Mouse (Mus musculus): Measurements from ENCODE around the gene Rab20. TPM values are rescaled to one million over a fixed set of nuclear protein-coding genes. Genes with fewer than 3 reads are reported as not detected.

Gene Rab20
- total RNA-seq (2012; rRNA removed) = 0.74 and 2.2 TPM in 2 replicates

DNA sequence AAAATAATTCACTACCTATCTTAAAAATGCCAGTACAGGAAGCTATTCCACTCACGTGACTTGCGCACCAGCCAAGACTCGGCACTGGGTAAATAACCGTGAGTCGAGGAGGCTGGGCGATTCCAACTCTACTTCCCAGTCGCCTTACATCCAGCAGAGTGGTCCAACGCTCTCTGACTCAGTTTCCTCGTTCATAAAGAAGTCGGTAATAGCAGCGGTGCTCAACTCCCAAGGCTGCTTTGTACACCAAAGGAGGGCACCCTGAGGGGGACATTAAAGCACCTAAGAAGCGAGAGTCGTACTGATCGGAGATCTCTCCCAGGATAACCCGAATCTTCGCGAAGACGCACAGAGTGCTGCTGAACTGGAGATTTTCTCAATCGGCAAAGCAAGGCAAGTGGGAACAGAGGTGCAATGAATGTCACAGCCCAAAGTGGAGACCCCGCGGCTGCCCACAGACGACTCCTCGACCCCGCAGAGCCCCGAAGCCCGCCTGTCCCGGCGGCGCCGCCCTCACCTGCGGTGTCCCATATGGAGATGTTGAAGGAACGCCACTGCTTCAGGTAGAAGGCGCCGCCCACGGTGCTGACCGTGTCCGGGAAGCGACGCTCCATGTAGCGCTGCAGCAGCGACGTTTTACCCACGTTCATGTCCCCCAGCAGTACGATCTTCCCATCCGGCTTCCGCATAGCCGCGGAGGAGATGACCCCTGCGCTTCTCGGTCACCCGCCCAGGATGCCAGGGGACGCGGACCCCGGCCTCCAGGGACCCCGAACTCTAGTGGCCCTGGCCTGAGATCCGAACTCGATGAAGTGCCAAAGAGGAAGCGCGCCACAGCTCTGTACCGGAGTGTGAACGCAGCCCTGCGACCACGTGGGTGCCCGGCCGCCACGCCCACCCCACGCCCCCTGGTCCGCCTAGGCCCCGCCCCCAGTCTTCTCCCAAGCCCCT, at the start of gene Rab20:
Gene Rab20 (minus strand): TSS at position 900 of the 951 bp plus-strand sequence.
- in situ Hi-C loops (cut with MboI; ENCODE audit: low sequenced_read_pairs in 2 of 2, unreplicated experiment in 2 of 2) = loop anchor here in 1 of 2 experiments (25.0 kb wide), 1 partner anchor 909 kb away; the partner anchor contains the start of gene Sox1
- H3K4me3 ChIP-seq (ENCODE audit: insufficient read depth in 1 of 2, low read depth in 1 of 2, low read length in 2 of 2, poor library complexity in 1 of 2, severe bottlenecking in 1 of 2) = peak within 1 kb of the TSS; percentile 75 to 76
- H3K9me3 ChIP-seq (ENCODE audit: control insufficient read depth, insufficient read depth, low read depth, low read length) = no peaks in the 10 kb centered on the region
- H3K27ac ChIP-seq (ENCODE audit: insufficient read depth, low read depth, low read length, poor library complexity, severe bottlenecking) = no peak within 1 kb of the TSS
- H3K4me1 ChIP-seq (ENCODE audit: control insufficient read depth in 2 of 2, insufficient read depth in 2 of 2, low read length in 2 of 2, poor library complexity in 1 of 2) = peaks cover 2 to 10% of the 10 kb centered on the region in 2 experiments; a peak in 2 of 4 replicates
- H3K9ac ChIP-seq (ENCODE audit: insufficient read depth, low read depth, low read length, poor library complexity, severe bottlenecking) = peak within 1 kb of the TSS; percentile 47
- TF ChIP-seq ZC3H11A (IDR thresholded peaks at IDR 0.05; ENCODE audit: borderline replicate concordance, low read depth, low read length) (no peak), MAFK (IDR thresholded peaks at IDR 0.05; ENCODE audit: insufficient read depth, low read depth, low read length) (no peak), HCFC1 (IDR thresholded peaks at IDR 0.05; ENCODE audit: borderline replicate concordance, insufficient read depth, low read length) (no peak), CHD2 (IDR thresholded peaks at IDR 0.05; ENCODE audit: low read depth, low read length) (no peak), ZNF384 (IDR thresholded peaks at IDR 0.05; ENCODE audit: low read depth, low read length) (no peak)
- no peak for DNase-seq (ENCODE audit: low read depth, low spot score)
- H3K36me3 ChIP-seq (ENCODE audit: control insufficient read depth, insufficient read depth, low read length, poor library complexity, severe bottlenecking) = no peaks in the 10 kb centered on the region

DNA sequence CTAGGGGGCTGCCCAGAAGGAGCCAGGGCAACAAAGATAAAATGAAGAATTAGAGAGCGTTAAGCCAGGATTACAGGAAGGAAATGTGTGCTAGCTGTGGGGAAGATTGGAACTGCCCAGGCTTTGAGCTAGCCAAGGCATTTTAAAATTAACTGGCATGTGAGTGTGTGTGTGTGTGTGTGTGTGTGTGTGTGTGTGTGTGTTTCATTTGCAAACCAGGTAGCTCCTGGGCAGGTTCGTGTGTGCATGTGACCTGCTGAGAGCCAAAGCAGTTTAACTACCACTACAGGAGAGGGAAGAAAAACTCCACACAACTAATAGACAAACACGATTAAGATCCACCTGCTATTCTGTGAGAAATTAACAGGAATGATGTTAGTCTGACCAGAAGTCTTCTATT, 44.8 kb upstream of the Rab20 start:
- Histone ChIP-seq H3K9me3 (ENCODE audit: control insufficient read depth, insufficient read depth, low read depth, low read length) (no peaks in the 10 kb centered on the region), H3K27ac (ENCODE audit: insufficient read depth, low read depth, low read length, poor library complexity, severe bottlenecking) (no peak overlapping the region), H3K4me1 (ENCODE audit: control insufficient read depth in 2 of 2, insufficient read depth in 2 of 2, low read length in 2 of 2, poor library complexity in 1 of 2) (peaks cover 2 to 6% of the 10 kb centered on the region in 2 experiments; a peak in 2 of 4 replicates), H3K9ac (ENCODE audit: insufficient read depth, low read depth, low read length, poor library complexity, severe bottlenecking) (no peak overlapping the region), H3K36me3 (ENCODE audit: control insufficient read depth, insufficient read depth, low read length, poor library complexity, severe bottlenecking) (peaks cover 19% of the 10 kb centered on the region), H3K4me3 (ENCODE audit: insufficient read depth in 1 of 2, low read depth in 1 of 2, low read length in 2 of 2, poor library complexity in 1 of 2, severe bottlenecking in 1 of 2) (no peak overlapping the region)
- no peak for DNase-seq (ENCODE audit: low read depth, low spot score)
- TF ChIP-seq MAFK (IDR thresholded peaks at IDR 0.05; ENCODE audit: insufficient read depth, low read depth, low read length) (no peak), ZNF384 (IDR thresholded peaks at IDR 0.05; ENCODE audit: low read depth, low read length) (no peak), ZC3H11A (IDR thresholded peaks at IDR 0.05; ENCODE audit: borderline replicate concordance, low read depth, low read length) (no peak), HCFC1 (IDR thresholded peaks at IDR 0.05; ENCODE audit: borderline replicate concordance, insufficient read depth, low read length) (no peak), CHD2 (IDR thresholded peaks at IDR 0.05; ENCODE audit: low read depth, low read length) (no peak)
- in situ Hi-C loops (cut with MboI; ENCODE audit: low sequenced_read_pairs in 2 of 2, unreplicated experiment in 2 of 2) = no loop called here

DNA sequence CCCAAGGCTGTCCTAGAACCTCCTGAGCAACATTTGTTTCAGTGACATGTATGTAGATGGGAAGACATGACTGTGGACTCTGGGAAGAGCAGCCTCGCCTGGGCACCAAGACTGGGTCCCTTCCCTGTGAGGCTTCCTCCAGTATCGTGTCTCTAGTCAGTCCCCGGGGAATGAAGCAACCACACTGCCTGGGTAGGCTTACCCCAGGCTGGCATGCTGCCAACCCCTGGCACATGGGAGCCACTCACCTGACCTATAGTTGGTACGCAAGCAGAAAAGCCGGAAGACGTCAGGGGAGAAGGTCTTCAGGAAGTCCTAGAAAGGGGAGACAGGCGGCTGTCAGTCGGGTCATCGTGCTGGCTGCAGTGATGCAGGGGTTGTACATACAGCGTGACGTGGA, 40.2 kb upstream of the Rab20 start:
- no peaks in the 10 kb centered on the region for H3K9me3 ChIP-seq (ENCODE audit: control insufficient read depth, insufficient read depth, low read depth, low read length)
- H3K27ac ChIP-seq (ENCODE audit: insufficient read depth, low read depth, low read length, poor library complexity, severe bottlenecking) = no peak overlapping the region
- TF ChIP-seq MAFK (IDR thresholded peaks at IDR 0.05; ENCODE audit: insufficient read depth, low read depth, low read length) (no peak), ZNF384 (IDR thresholded peaks at IDR 0.05; ENCODE audit: low read depth, low read length) (no peak), HCFC1 (IDR thresholded peaks at IDR 0.05; ENCODE audit: borderline replicate concordance, insufficient read depth, low read length) (no peak), CHD2 (IDR thresholded peaks at IDR 0.05; ENCODE audit: low read depth, low read length) (no peak), ZC3H11A (IDR thresholded peaks at IDR 0.05; ENCODE audit: borderline replicate concordance, low read depth, low read length) (no peak)
- in situ Hi-C loops (cut with MboI; ENCODE audit: low sequenced_read_pairs in 2 of 2, unreplicated experiment in 2 of 2) = no loop called here
- H3K4me1 ChIP-seq (ENCODE audit: control insufficient read depth in 2 of 2, insufficient read depth in 2 of 2, low read length in 2 of 2, poor library complexity in 1 of 2) = no peaks in the 10 kb centered on the region; a peak in 1 of 4 replicates
- no peak for DNase-seq (ENCODE audit: low read depth, low spot score)
- no peak overlapping the region for H3K4me3 ChIP-seq (ENCODE audit: insufficient read depth in 1 of 2, low read depth in 1 of 2, low read length in 2 of 2, poor library complexity in 1 of 2, severe bottlenecking in 1 of 2)
- H3K36me3 ChIP-seq (ENCODE audit: control insufficient read depth, insufficient read depth, low read length, poor library complexity, severe bottlenecking) = peaks cover 46% of the 10 kb centered on the region
- H3K9ac ChIP-seq (ENCODE audit: insufficient read depth, low read depth, low read length, poor library complexity, severe bottlenecking) = no peak overlapping the region

DNA sequence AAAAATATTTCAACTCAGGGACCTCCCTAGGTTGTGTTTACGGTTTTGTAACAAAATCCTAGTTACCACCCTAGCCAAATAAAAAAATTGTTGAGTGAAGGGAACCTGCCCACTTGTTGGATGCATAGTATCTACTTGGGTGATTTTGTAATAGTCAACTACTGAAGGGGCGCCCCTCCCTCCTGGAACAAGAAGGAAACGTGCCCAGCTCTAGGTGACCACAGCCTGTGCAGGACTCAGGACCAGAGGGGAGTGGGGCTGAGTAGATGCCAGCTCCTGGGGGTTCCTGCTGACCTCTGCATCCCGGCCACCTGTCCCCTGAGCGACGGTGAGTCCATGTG, 39.5 kb upstream of the Rab20 start:
- Histone ChIP-seq H3K9me3 (ENCODE audit: control insufficient read depth, insufficient read depth, low read depth, low read length) (no peaks in the 10 kb centered on the region), H3K4me1 (ENCODE audit: control insufficient read depth in 2 of 2, insufficient read depth in 2 of 2, low read length in 2 of 2, poor library complexity in 1 of 2) (peaks cover 0 to 2% of the 10 kb centered on the region in 2 experiments; a peak in 2 of 4 replicates), H3K36me3 (ENCODE audit: control insufficient read depth, insufficient read depth, low read length, poor library complexity, severe bottlenecking) (peaks cover 52% of the 10 kb centered on the region), H3K9ac (ENCODE audit: insufficient read depth, low read depth, low read length, poor library complexity, severe bottlenecking) (no peak overlapping the region), H3K4me3 (ENCODE audit: insufficient read depth in 1 of 2, low read depth in 1 of 2, low read length in 2 of 2, poor library complexity in 1 of 2, severe bottlenecking in 1 of 2) (no peak overlapping the region), H3K27ac (ENCODE audit: insufficient read depth, low read depth, low read length, poor library complexity, severe bottlenecking) (no peak overlapping the region)
- TF ChIP-seq MAFK (IDR thresholded peaks at IDR 0.05; ENCODE audit: insufficient read depth, low read depth, low read length) (no peak), CHD2 (IDR thresholded peaks at IDR 0.05; ENCODE audit: low read depth, low read length) (no peak), ZNF384 (IDR thresholded peaks at IDR 0.05; ENCODE audit: low read depth, low read length) (no peak), HCFC1 (IDR thresholded peaks at IDR 0.05; ENCODE audit: borderline replicate concordance, insufficient read depth, low read length) (no peak), ZC3H11A (IDR thresholded peaks at IDR 0.05; ENCODE audit: borderline replicate concordance, low read depth, low read length) (no peak)
- DNase-seq (ENCODE audit: low read depth, low spot score) = no peak
- in situ Hi-C loops (cut with MboI; ENCODE audit: low sequenced_read_pairs in 2 of 2, unreplicated experiment in 2 of 2) = no loop called here

Measured in ES-E14 (cell line).